21 mouse cellular contexts compared by ENCODE assay signal in genomic region chr11:117148893-117149685, GRCm38 (mm10). TPM values are rescaled to one million over a fixed set of nuclear protein-coding genes. Genes with fewer than 3 reads are reported as not detected.
A peak's percentile ranks its signal among the peaks of the same experiment; 100 is the strongest.
DNase-seq lines count a peak whose midpoint lies in the region; ATAC-seq and TF ChIP-seq lines count a peak whose summit lies in the region.
"Had no signal": no experiment of that assay in that cellular context is flagged by ENCODE, and none has a peak within 500 bp of the region (broad histone marks: within the 10 kb centered on the region; RNA-seq: fewer than 3 reads in every experiment).

No protein-coding gene starts in this region.

- no peak overlapping the region for H3K4me2 ChIP-seq in forebrain, embryonic 14.5 days (ENCODE audit: low read length)
- no peak overlapping the region for H3K4me2 ChIP-seq in hindbrain, embryonic 13.5 days
- H3K4me2 ChIP-seq in hindbrain, embryonic 14.5 days (replicated peaks), result no peak overlapping the region
- H3K4me2 ChIP-seq in midbrain, embryonic 15.5 days, result no peak overlapping the region
- H3K4me2 ChIP-seq in midbrain, embryonic 16.5 days (ENCODE audit: low read length), result no peak overlapping the region
- H3K4me2 ChIP-seq: embryonic facial prominence, embryonic 15.5 days; heart, embryonic 12.5 days; hindbrain, embryonic 15.5 days had no signal

- TF ChIP-seq POLR2A in olfactory bulb, adult 2 months (IDR thresholded peaks at IDR 0.05; ENCODE audit: insufficient read depth, low read depth, low read length), result no peak; the same call in 1 of the 2 replicates

- no peaks in the 10 kb centered on the region for H3K27me3 ChIP-seq in forebrain, embryonic 10.5 days (ENCODE audit: poor library complexity, severe bottlenecking)
- H3K27me3 ChIP-seq in forebrain, embryonic 14.5 days (replicated peaks; ENCODE audit: control insufficient read depth, insufficient read depth, low read length), result no peaks in the 10 kb centered on the region
- H3K27me3 ChIP-seq in hindbrain, embryonic 13.5 days, result no peaks in the 10 kb centered on the region
- no peaks in the 10 kb centered on the region for H3K27me3 ChIP-seq in hindbrain, embryonic 14.5 days (ENCODE audit: control insufficient read depth, insufficient read depth, low read length)
- H3K27me3 ChIP-seq in midbrain, embryonic 15.5 days (replicated peaks), result no peaks in the 10 kb centered on the region
- no peaks in the 10 kb centered on the region for H3K27me3 ChIP-seq in midbrain, embryonic 16.5 days (ENCODE audit: control insufficient read depth, insufficient read depth, low read depth, low read length)
- H3K27me3 ChIP-seq: embryonic facial prominence, embryonic 15.5 days; heart, embryonic 12.5 days; hindbrain, embryonic 15.5 days had no signal

- no peak for ATAC-seq in forebrain, embryonic 14.5 days
- ATAC-seq in hindbrain, embryonic 13.5 days (ENCODE audit: low FRiP score), result no peak
- ATAC-seq in hindbrain, embryonic 14.5 days (ENCODE audit: low FRiP score), result no peak
- no peak for ATAC-seq in midbrain, embryonic 15.5 days (replicated peaks)
- ATAC-seq in midbrain, embryonic 16.5 days, result no peak
- ATAC-seq in megakaryocyte progenitor cell, adult 5-6 weeks (replicated peaks; ENCODE audit: poor library complexity), result no peak
- ATAC-seq: inflammation-experienced regulatory T-cells, adult 6 months had no signal

- DNase-seq in forebrain, embryonic 10.5 days (ENCODE audit: extremely low spot score, low spot score), result no peak
- DNase-seq in forebrain, embryonic 14.5 days (ENCODE audit: low spot score), result no peak
- DNase-seq in hindbrain, embryonic 14.5 days (ENCODE audit: low spot score), result no peak
- DNase-seq: adrenal gland, adult 2 months; adrenal gland, postnatal 36 days; cerebellum, adult 11 months; cerebellum, adult 8-10 months; embryo, embryonic 11 days; gastrocnemius, adult 2 months; gastrocnemius, postnatal 25 days; kidney, adult 18-20 months had no signal

- WGBS in forebrain, embryonic 10.5 days, result 84% methylated on average over 18 of the region's 18 CpGs
- WGBS in forebrain, embryonic 14.5 days, result 78% methylated on average over 18 of the region's 18 CpGs
- 75% methylated on average over 18 of the region's 18 CpGs for WGBS in hindbrain, embryonic 13.5 days
- 75% methylated on average over 18 of the region's 18 CpGs for WGBS in hindbrain, embryonic 14.5 days
- WGBS in midbrain, embryonic 15.5 days, result 74% methylated on average over 18 of the region's 18 CpGs
- 76% methylated on average over 18 of the region's 18 CpGs for WGBS in midbrain, embryonic 16.5 days
- WGBS in olfactory bulb, adult 2 months, result 63% methylated on average over 18 of the region's 18 CpGs

- no peak for TF ChIP-seq CTCF in olfactory bulb, adult 2 months (IDR thresholded peaks at IDR 0.05; ENCODE audit: insufficient read depth, low read depth, low read length)

- H3K4me1 ChIP-seq in forebrain, embryonic 10.5 days, result peaks cover 49% of the 10 kb centered on the region
- H3K4me1 ChIP-seq in forebrain, embryonic 14.5 days (ENCODE audit: control insufficient read depth, insufficient read depth, low read length), result no peaks in the 10 kb centered on the region
- H3K4me1 ChIP-seq in hindbrain, embryonic 13.5 days (replicated peaks), result 0 out of 2 replicates have a peak, but pooled peaks cover 18% of the 10 kb centered on the region
- no peaks in the 10 kb centered on the region for H3K4me1 ChIP-seq in hindbrain, embryonic 14.5 days (replicated peaks; ENCODE audit: control insufficient read depth, insufficient read depth, low read length)
- no peaks in the 10 kb centered on the region for H3K4me1 ChIP-seq in midbrain, embryonic 15.5 days
- H3K4me1 ChIP-seq in midbrain, embryonic 16.5 days (ENCODE audit: control insufficient read depth, insufficient read depth, low read length), result no peaks in the 10 kb centered on the region
- H3K4me1 ChIP-seq in olfactory bulb, adult 2 months (ENCODE audit: control insufficient read depth, insufficient read depth, low read length), result peaks cover 58% of the 10 kb centered on the region
- H3K4me1 ChIP-seq: hindbrain, embryonic 15.5 days had no signal

- H3K9me3 ChIP-seq in forebrain, embryonic 10.5 days, result no peaks in the 10 kb centered on the region
- no peaks in the 10 kb centered on the region for H3K9me3 ChIP-seq in forebrain, embryonic 14.5 days (replicated peaks; ENCODE audit: control insufficient read depth, low read length)
- no peaks in the 10 kb centered on the region for H3K9me3 ChIP-seq in hindbrain, embryonic 13.5 days
- no peaks in the 10 kb centered on the region for H3K9me3 ChIP-seq in hindbrain, embryonic 14.5 days (ENCODE audit: control insufficient read depth, low read length)
- no peaks in the 10 kb centered on the region for H3K9me3 ChIP-seq in midbrain, embryonic 15.5 days
- no peaks in the 10 kb centered on the region for H3K9me3 ChIP-seq in midbrain, embryonic 16.5 days (replicated peaks; ENCODE audit: control insufficient read depth, low read length, poor library complexity, severe bottlenecking)
- H3K9me3 ChIP-seq: embryonic facial prominence, embryonic 15.5 days; heart, embryonic 12.5 days; hindbrain, embryonic 15.5 days had no signal

- H3K27ac ChIP-seq in forebrain, embryonic 10.5 days, result peak overlapping the region; percentile 32; the same call in 1 of the 2 replicates
- no peak overlapping the region for H3K27ac ChIP-seq in forebrain, embryonic 14.5 days (ENCODE audit: low read depth, low read length)
- 0 out of 2 replicates have a peak overlapping the region, but pooled peaks have one; percentile 32 for H3K27ac ChIP-seq in hindbrain, embryonic 13.5 days
- no peak overlapping the region for H3K27ac ChIP-seq in hindbrain, embryonic 14.5 days
- 0 out of 2 replicates have a peak overlapping the region, but pooled peaks have one; percentile 15 for H3K27ac ChIP-seq in midbrain, embryonic 15.5 days
- H3K27ac ChIP-seq in midbrain, embryonic 16.5 days (ENCODE audit: low read length), result no peak overlapping the region
- peak overlapping the region; percentile 2; the same call in 1 of the 2 replicates for H3K27ac ChIP-seq in olfactory bulb, adult 2 months (ENCODE audit: insufficient read depth, low read depth, low read length)
- H3K27ac ChIP-seq: embryonic facial prominence, embryonic 15.5 days; gastrocnemius, adult 2 months; hindbrain, embryonic 15.5 days had no signal

- H3K4me3 ChIP-seq in forebrain, embryonic 10.5 days, result no peak overlapping the region
- no peak overlapping the region for H3K4me3 ChIP-seq in forebrain, embryonic 14.5 days (ENCODE audit: low read depth, low read length)
- H3K4me3 ChIP-seq in hindbrain, embryonic 13.5 days, result no peak overlapping the region
- H3K4me3 ChIP-seq in hindbrain, embryonic 14.5 days (replicated peaks; ENCODE audit: low read length), result no peak overlapping the region
- no peak overlapping the region for H3K4me3 ChIP-seq in midbrain, embryonic 15.5 days
- H3K4me3 ChIP-seq in midbrain, embryonic 16.5 days (ENCODE audit: low read depth, low read length), result no peak overlapping the region
- H3K4me3 ChIP-seq in olfactory bulb, adult 2 months (ENCODE audit: insufficient read depth, low read depth, low read length), result no peak overlapping the region
- H3K4me3 ChIP-seq: embryonic facial prominence, embryonic 15.5 days; erythroblast, embryonic 14.5 days; gastrocnemius, adult 2 months; heart, embryonic 12.5 days; hindbrain, embryonic 15.5 days had no signal

- H3K36me3 ChIP-seq in forebrain, embryonic 10.5 days (replicated peaks), result peaks cover 96% of the 10 kb centered on the region
- H3K36me3 ChIP-seq in forebrain, embryonic 14.5 days (ENCODE audit: control insufficient read depth, insufficient read depth, low read length), result peaks cover 93% of the 10 kb centered on the region
- H3K36me3 ChIP-seq in hindbrain, embryonic 13.5 days, result peaks cover 94% of the 10 kb centered on the region
- peaks cover 97% of the 10 kb centered on the region for H3K36me3 ChIP-seq in hindbrain, embryonic 14.5 days (replicated peaks; ENCODE audit: control insufficient read depth, insufficient read depth)
- H3K36me3 ChIP-seq in midbrain, embryonic 15.5 days (replicated peaks), result peaks cover 70% of the 10 kb centered on the region
- H3K36me3 ChIP-seq in midbrain, embryonic 16.5 days (ENCODE audit: control insufficient read depth, insufficient read depth, low read length), result peaks cover 44% of the 10 kb centered on the region

- no peak overlapping the region for H3K9ac ChIP-seq in forebrain, embryonic 14.5 days (ENCODE audit: low read length)
- no peak overlapping the region for H3K9ac ChIP-seq in hindbrain, embryonic 13.5 days
- no peak overlapping the region for H3K9ac ChIP-seq in hindbrain, embryonic 14.5 days
- no peak overlapping the region for H3K9ac ChIP-seq in midbrain, embryonic 15.5 days
- no peak overlapping the region for H3K9ac ChIP-seq in midbrain, embryonic 16.5 days (ENCODE audit: low read depth, low read length)
- H3K9ac ChIP-seq: embryonic facial prominence, embryonic 15.5 days; heart, embryonic 12.5 days; hindbrain, embryonic 15.5 days had no signal

RNA-seq across cellular contexts. Expression of gene Sec14l1, which starts 34.1 kb away (rescaled TPM):
- polyA plus RNA-seq in forebrain, embryonic 10.5 days (2016; fragmentation: Nextera tagmentation; extraction: Ambion mirVana), result 44.3 and 46.7 TPM in 2 replicates
- polyA plus RNA-seq in forebrain, embryonic 14.5 days (2014; fragmentation: Nextera tagmentation; extraction: Ambion mirVana), result 43.6 and 56.3 TPM in 2 replicates
- polyA plus RNA-seq in hindbrain, embryonic 13.5 days (2015; fragmentation: Nextera tagmentation; extraction: Ambion mirVana), result 63.3 and 65.9 TPM in 2 replicates
- 41.2 and 41.9 TPM in 2 replicates for polyA plus RNA-seq in hindbrain, embryonic 14.5 days (2014; fragmentation: Nextera tagmentation; extraction: Ambion mirVana)
- 62.8 and 63.9 TPM in 2 replicates for polyA plus RNA-seq in midbrain, embryonic 15.5 days (2015; fragmentation: Nextera tagmentation; extraction: Ambion mirVana)
- 60.7 and 63.4 TPM in 2 replicates for polyA plus RNA-seq in midbrain, embryonic 16.5 days (2015; fragmentation: Nextera tagmentation; extraction: Ambion mirVana)
- polyA plus RNA-seq in olfactory bulb, adult 2 months (2012; ENCODE audit: insufficient read depth, insufficient read length, low replicate concordance, missing spikeins), result not detected in 2 replicates
- total RNA-seq in megakaryocyte progenitor cell, adult 5-6 weeks (2015), result 9.8 and 11.7 TPM in 2 replicates
- 11.4 and 12.9 TPM in 2 replicates for total RNA-seq in megakaryocyte progenitor cell, adult 5-6 weeks (2017)

RNA-seq across cellular contexts. Expression of gene Sept9, which starts 50.4 kb away (rescaled TPM):
- polyA plus RNA-seq in forebrain, embryonic 10.5 days (2016; fragmentation: Nextera tagmentation; extraction: Ambion mirVana), result 206 and 211 TPM in 2 replicates
- 113 and 119 TPM in 2 replicates for polyA plus RNA-seq in forebrain, embryonic 14.5 days (2014; fragmentation: Nextera tagmentation; extraction: Ambion mirVana)
- polyA plus RNA-seq in hindbrain, embryonic 13.5 days (2015; fragmentation: Nextera tagmentation; extraction: Ambion mirVana), result 117 and 118 TPM in 2 replicates
- 96.5 and 96.9 TPM in 2 replicates for polyA plus RNA-seq in hindbrain, embryonic 14.5 days (2014; fragmentation: Nextera tagmentation; extraction: Ambion mirVana)
- 106 and 112 TPM in 2 replicates for polyA plus RNA-seq in midbrain, embryonic 15.5 days (2015; fragmentation: Nextera tagmentation; extraction: Ambion mirVana)
- 103 and 108 TPM in 2 replicates for polyA plus RNA-seq in midbrain, embryonic 16.5 days (2015; fragmentation: Nextera tagmentation; extraction: Ambion mirVana)
- polyA plus RNA-seq in olfactory bulb, adult 2 months (2012; ENCODE audit: insufficient read depth, insufficient read length, low replicate concordance, missing spikeins), result 157 TPM in 1 of 2 replicates, not detected in the other
- 73.7 and 81.7 TPM in 2 replicates for total RNA-seq in megakaryocyte progenitor cell, adult 5-6 weeks (2015)
- total RNA-seq in megakaryocyte progenitor cell, adult 5-6 weeks (2017), result 140 and 159 TPM in 2 replicates

Comparison
In these comparisons a context has a peak if more than half of its experiments do, and no peak if none do; other contexts are left out.
1. H3K27ac ChIP-seq: peak in forebrain, embryonic 10.5 days (single experiment), hindbrain, embryonic 13.5 days (single experiment), midbrain, embryonic 15.5 days (single experiment) and olfactory bulb, adult 2 months (single experiment); none in forebrain, embryonic 14.5 days (single experiment), hindbrain, embryonic 14.5 days (single experiment) and midbrain, embryonic 16.5 days (single experiment).